Mouse (Mus musculus) ES-E14 (cell line): ENCODE measurements around the gene Tmem214.

ENCODE experiments used
- CHD2 ChIP-seq: IDR thresholded peaks from 2 replicates; pipeline ENCODE4 v1.6.1; 2014; ENCODE audit warnings: mild to moderate bottlenecking, low read depth, low read length, inconsistent platforms
- HCFC1 ChIP-seq: IDR thresholded peaks from 2 replicates; pipeline ENCODE4 v1.6.1; 2012; ENCODE audit warnings: low read length, inconsistent platforms, borderline replicate concordance; ENCODE audit not compliant: insufficient read depth
- MAFK ChIP-seq: IDR thresholded peaks from 2 replicates; pipeline ENCODE4 v1.6.1; 2014; ENCODE audit warnings: mild to moderate bottlenecking, low read depth, low read length, inconsistent platforms; ENCODE audit not compliant: insufficient read depth
- ZNF384 ChIP-seq: IDR thresholded peaks from 2 replicates; pipeline ENCODE4 v1.6.1; 2012; ENCODE audit warnings: low read depth, low read length, inconsistent platforms

DNA sequence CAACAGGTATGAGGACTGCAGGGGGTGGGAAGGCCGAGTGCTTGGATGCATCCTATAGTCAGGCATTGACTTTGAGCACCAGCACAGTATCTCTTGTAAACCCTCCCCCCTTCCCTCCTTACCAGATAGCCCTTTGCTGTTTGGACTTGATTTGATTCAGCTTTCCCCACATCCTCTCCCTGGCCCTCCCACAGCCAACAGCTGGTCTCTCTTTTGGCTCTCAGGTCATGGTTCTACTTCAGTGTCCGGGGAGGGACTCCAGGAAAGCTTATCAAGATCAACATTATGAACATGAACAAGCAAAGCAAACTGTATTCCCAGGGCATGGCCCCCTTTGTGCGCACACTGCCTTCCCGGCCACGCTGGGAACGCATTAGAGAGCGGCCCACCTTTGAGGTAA lies 22.6 kb downstream of the Tmem214 start:
- TF ChIP-seq MAFK (no peak), ZNF384 (no peak), HCFC1 (no peak), CHD2 (no peak)
